Mouse (Mus musculus) testis, adult 2 months (tissue): ENCODE data around the gene Oas1h. TPM values are rescaled to one million over a fixed set of nuclear protein-coding genes. Genes with fewer than 3 reads are reported as not detected.
"Not testable (repeated sequence)": the region's sequence is repeated elsewhere in the genome, so short reads cannot be mapped to it uniquely, and the experiment has no call there.

ENCODE experiments used
- H3K27ac ChIP-seq: fragments of 200-500 bp; 2 replicates; pipeline ENCODE4 v1.5.1; 2012; ENCODE audit warnings: low read depth, low read length; ENCODE audit not compliant: control insufficient read depth, insufficient read depth
- H3K27me3 ChIP-seq: fragments of 200-500 bp; 2 replicates; pipeline ENCODE4 v1.6.1; 2012; ENCODE audit warnings: mild to moderate bottlenecking, low read length, moderate library complexity; ENCODE audit not compliant: control insufficient read depth, insufficient read depth
- H3K36me3 ChIP-seq: fragments of 200-500 bp; 2 replicates; pipeline ENCODE4 v1.6.1; 2012; ENCODE audit warnings: mild to moderate bottlenecking, low read length; ENCODE audit not compliant: control insufficient read depth, insufficient read depth
- H3K4me1 ChIP-seq: fragments of 200-500 bp; 2 replicates; pipeline ENCODE4 v1.6.1; 2012; ENCODE audit warnings: low read length; ENCODE audit not compliant: control insufficient read depth, insufficient read depth
- H3K4me3 ChIP-seq: fragments of 200-500 bp; 2 replicates; pipeline ENCODE4 v1.5.1; 2012; ENCODE audit warnings: low read depth, mild to moderate bottlenecking, low read length, moderate library complexity, mixed read lengths; ENCODE audit not compliant: control insufficient read depth
- CTCF ChIP-seq: fragments of 200-500 bp; IDR thresholded peaks from 2 replicates; pipeline ENCODE4 v1.5.1; 2012; ENCODE audit warnings: low read depth, mild to moderate bottlenecking, inconsistent platforms, low read length, moderate library complexity; ENCODE audit not compliant: control insufficient read depth, insufficient read depth, insufficient replicate concordance
- POLR2A ChIP-seq: fragments of 200-500 bp; IDR thresholded peaks from 2 replicates; pipeline ENCODE4 v1.6.1; 2012; ENCODE audit warnings: low read depth, mild to moderate bottlenecking, inconsistent platforms, low read length, moderate library complexity; ENCODE audit not compliant: control insufficient read depth
- polyA plus RNA-seq: library from polyadenylated mRNA; depleted of rRNA; stranded (reverse); fragments of >200 nt; gene quantifications from 2 replicates; pipeline ENCODE4 v1.2.3, GENCODE M21; 2012

Gene Oas1h
- polyA plus RNA-seq, 1 experiment: not detected

DNA sequence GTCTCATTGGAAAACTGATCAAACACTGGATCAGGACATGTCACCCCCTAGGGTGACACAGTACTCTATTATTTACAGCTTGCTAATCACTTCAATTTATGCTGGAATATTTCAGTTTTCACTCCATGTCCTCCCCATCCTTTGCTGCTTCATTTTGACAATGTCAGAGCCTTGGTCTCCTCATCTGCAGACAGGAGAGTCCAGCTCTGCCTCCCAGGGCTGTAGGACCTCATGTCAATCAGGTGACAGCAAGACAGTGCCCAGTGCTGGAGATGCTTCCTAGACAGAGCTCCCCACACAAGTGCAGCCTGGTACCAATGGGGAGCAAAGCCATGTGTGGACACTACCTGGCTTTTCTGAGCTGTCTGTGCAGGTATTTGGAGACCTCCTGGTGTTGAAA lies 37.5 kb downstream of the Oas1h start:
- Histone ChIP-seq H3K27me3 (no peaks in the 10 kb centered on the region), H3K27ac (no peak overlapping the region), H3K4me3 (no peak overlapping the region), H3K4me1 (no peaks in the 10 kb centered on the region), H3K36me3 (no peaks in the 10 kb centered on the region)
- TF ChIP-seq CTCF (no peak), POLR2A (no peak)

DNA sequence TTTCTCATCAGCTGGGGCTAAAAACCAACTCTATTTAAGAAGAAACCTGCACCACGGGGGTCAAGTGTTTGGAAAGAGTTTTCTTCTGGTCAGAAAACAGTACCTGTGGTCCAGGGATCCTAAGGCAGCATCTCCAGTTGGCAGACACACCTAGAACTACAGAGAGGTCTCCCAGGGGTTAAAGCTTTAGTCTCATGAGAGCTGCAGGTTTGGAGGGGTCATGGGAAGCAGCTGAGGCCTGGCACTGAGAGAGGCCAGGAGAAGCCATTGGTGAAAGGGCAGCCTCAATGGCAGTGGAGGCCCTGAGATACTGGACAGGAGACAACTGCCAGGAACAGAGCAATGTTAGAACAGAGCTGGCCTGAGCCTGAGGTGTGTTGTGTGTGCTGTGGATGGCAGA lies 39.4 kb downstream of the Oas1h start:
- Histone ChIP-seq H3K27me3 (no peaks in the 10 kb centered on the region), H3K4me3 (no peak overlapping the region), H3K27ac (no peak overlapping the region), H3K4me1 (no peaks in the 10 kb centered on the region), H3K36me3 (no peaks in the 10 kb centered on the region)
- TF ChIP-seq CTCF: no peak
- TF ChIP-seq POLR2A: no peak

DNA sequence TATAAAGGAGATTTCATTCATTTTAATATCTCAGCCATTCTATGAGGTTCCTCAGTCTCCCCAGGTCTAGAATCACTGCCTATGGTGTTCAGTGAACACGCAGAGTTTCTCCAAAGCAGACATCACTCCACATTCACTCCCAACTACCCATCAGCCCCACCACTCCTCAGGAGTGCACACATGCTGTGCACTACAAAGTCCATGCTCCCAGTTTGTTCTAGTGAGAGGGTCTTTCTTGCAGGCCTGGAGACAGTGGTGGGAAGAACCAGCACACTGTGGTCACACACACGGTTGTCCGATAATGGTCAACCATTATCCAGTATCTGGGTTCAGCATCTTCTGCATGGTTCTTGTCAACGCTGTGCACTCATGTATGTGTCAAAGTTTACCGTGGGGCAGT lies 40.8 kb downstream of the Oas1h start:
- Histone ChIP-seq H3K27ac (no peak overlapping the region), H3K4me3 (no peak overlapping the region), H3K27me3 (no peaks in the 10 kb centered on the region), H3K4me1 (peaks cover 2% of the 10 kb centered on the region), H3K36me3 (no peaks in the 10 kb centered on the region)
- TF ChIP-seq CTCF (no peak), POLR2A (no peak)

DNA sequence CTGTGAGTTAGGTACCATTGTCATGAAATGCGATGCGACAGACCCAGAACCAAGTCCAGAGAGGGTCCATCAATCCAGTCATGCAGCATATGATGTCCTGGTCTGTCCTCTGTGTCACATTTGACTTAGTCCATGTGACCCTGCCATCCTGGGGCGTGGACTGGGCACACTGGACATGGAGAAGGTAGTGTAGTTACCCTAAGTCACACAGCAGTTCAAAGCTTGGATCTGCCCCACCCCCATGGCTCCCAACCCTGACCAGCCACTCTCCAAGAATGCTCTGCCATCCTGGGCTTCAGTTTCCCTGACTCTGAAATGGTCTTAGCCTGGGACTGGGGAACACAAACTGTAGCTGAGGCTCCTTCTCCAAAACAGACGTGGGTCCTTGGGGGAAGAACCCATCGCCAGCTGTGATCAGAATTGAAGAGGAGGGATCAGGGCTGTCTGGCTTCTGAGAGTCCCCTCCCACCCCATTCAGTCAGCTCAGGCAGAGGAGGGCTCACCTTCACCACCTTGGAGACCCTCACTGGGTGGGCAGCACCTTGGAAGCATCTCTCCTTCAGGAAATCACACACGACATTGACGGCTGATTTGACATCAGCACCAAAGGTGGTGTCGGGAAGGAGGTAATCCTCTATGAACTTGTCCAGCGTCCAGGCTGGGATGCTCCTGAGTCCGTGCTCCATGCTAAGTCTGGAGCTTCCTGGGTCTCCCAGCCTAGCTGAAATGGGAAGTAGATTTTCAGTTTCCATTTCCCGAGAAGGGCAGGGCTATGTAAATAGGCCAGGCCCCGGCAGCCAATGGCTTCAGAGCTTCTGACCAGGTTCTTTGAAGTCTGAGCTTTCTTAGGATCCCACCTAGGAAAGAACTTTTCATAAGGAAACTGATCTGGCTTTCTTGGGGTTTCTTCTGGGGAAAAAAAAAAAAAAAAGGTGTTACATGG lies 45.8 kb downstream of the Oas1h start, which contains the start of gene Oas1a:
TSS of gene Oas1a (minus strand) at position 731 of the 943 bp plus-strand sequence.
- H3K4me1 ChIP-seq, H3K36me3 ChIP-seq, H3K4me3 ChIP-seq, H3K27ac ChIP-seq, H3K27me3 ChIP-seq: not testable (repeated sequence)

DNA sequence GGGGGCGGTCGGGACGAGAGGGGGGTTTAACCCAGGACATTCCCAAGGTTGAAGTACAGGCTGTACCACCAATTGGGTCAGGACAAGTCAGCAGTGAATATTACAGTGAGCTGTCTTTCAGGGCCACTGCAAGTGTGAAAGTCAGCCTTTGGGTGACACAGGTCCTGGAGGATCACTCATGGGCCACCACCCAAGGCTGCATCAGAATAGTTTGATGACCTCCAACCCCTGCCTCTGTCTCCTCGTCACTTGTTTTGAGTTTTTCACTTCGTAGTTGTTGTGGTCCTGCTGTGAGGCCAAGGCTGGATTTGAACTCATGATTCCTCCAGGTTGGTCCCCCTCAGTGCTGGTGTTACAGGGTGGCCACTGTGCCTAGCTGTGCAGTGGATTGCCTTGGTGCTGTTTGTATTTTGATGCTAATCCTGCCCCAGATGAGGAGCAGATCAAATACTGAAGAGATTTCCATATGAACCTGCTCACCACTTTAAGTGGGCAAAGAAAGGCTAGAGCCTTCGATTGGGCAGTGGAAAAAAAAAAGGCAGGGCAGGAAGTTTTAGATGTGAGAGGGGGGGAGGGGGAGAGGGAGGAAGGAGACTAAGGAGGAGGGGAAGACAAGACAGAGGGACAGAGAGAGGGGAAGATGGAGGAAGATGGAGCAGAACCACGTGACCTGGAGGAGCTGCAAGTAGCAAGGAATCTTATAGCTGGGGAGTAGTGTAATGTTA lies 47.1 kb downstream of the Oas1h start:
- Histone ChIP-seq H3K4me1 (peaks cover 3% of the 10 kb centered on the region), H3K36me3 (no peaks in the 10 kb centered on the region), H3K27ac (no peak overlapping the region), H3K27me3 (no peaks in the 10 kb centered on the region), H3K4me3 (no peak overlapping the region)
- TF ChIP-seq POLR2A: no peak
- no peak for TF ChIP-seq CTCF

DNA sequence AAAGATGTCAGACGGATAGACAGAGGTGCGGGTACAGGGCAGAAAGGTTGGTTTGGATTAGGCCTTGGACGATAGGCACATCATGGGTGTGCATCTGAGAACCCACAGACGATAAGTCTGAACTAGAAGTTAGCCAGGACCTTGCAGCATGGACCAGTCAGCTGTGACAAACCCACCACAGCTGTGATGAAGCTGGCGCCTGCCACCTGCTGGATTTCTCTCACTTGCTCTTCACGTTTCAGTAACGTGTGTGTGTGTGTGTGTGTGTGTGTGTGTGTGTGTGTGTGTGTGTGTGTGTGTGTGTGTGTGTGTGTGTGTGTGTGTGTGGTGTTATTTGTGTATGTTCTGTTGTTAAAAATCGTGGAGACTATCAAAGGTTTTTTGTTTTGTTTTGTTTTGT lies 53.0 kb downstream of the Oas1h start, which contains the start of gene Oas1d:
TSS of gene Oas1d (plus strand) at position 333 of the 400 bp plus-strand sequence.
- H3K4me1 ChIP-seq, H3K27ac ChIP-seq, H3K36me3 ChIP-seq, H3K4me3 ChIP-seq, H3K27me3 ChIP-seq: not testable (repeated sequence)

DNA sequence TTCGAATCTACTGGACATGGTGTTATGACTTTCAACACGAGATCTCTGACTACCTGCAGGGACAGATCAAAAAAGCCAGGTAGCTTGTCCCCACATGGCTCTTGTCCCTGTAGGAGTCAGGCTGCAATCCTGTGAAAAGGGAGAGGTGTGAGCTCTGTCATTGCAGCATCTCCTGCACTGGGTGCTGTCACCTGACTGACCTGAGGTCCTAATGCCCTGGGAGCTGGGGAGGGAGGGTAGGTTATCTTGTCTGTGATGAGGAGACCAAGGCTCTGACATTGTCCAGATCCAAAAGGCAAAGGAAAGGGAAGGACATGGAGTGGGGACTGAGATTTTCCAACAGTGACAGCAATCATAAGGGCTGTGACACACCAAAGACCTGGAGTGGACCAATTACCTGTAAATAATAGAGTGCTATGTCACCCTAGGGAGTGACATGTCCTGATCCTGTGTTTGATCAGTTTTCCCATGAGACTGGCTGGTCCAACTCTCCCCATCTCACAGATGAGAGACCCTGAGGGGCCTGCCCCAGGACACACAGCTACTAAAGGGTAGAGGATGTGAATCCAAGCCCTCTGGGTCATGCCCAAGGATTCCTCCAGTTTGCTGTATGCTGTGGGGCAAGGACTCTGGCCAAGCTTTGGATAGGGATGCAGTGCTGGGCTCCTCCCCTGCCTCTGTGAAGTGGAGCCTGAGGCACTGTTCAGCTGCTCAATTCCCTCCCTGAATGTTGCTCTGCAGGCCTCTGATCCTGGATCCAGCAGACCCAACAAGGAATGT lies 58.1 kb downstream of the Oas1h start:
- H3K4me3 ChIP-seq, H3K27ac ChIP-seq, H3K36me3 ChIP-seq, H3K4me1 ChIP-seq, H3K27me3 ChIP-seq: not testable (repeated sequence)
